Mouse (Mus musculus): ENCODE data around the gene Serpinb3c. TPM values are rescaled to one million over a fixed set of nuclear protein-coding genes. Genes with fewer than 3 reads are reported as not detected.
"Not testable (repeated sequence)": the region's sequence is repeated elsewhere in the genome, so short reads cannot be mapped to it uniquely, and the experiment has no call there.

Gene Serpinb3c
- not detected in 2 replicates for polyA plus RNA-seq (2015; fragmentation: Nextera tagmentation; extraction: Ambion mirVana)

GRCm38 (mm10) chr1:107278261-107278660 is at the start of gene Serpinb3c, which contains the start of gene Serpinb3b:
TSS of gene Serpinb3c (minus strand) at chr1:107278371.
TSS of gene Serpinb3b (minus strand) at chr1:107278361.
- not testable (repeated sequence) for H3K4me2 ChIP-seq; H3K27me3 ChIP-seq; H3K27ac ChIP-seq; H3K4me3 ChIP-seq; H3K36me3 ChIP-seq; H3K9ac ChIP-seq; H3K9me3 ChIP-seq; ATAC-seq (ENCODE audit: low FRiP score); H3K4me1 ChIP-seq (replicated peaks)

DNA sequence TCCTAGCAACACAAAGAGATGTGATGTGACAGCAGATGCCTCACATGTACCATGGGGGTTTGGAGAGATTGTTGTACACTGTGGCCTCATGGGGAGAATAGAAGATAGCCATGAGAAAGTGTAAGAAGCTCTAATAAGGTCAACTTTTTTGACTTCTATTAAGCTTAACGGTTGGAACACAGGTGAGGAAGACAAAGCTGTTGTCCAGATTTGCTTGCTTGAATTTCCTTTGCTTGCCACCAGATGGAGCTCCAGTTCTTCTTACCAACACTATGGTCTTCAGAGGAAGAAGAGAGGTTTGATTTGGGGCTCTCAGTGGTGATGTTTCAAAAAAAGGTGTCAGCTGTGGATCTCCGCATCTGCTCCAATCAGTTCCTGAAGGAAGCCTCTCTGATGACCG is 35.0 kb downstream of the Serpinb3c start:
- not testable (repeated sequence) for H3K9me3 ChIP-seq; H3K27me3 ChIP-seq; H3K36me3 ChIP-seq; H3K27ac ChIP-seq; H3K9ac ChIP-seq; H3K4me3 ChIP-seq; H3K4me1 ChIP-seq (replicated peaks); H3K4me2 ChIP-seq
- WGBS, result 51% methylated on average over 3 of the region's 3 CpGs
- 0 out of 2 replicates have a peak, but pooled peaks have one; percentile 54 for ATAC-seq (ENCODE audit: low FRiP score)

Other genes starting within 250 kb of the Serpinb3c start
- not detected in 2 replicates for gene Serpinb3a, start 226.1 kb downstream of the Serpinb3c start, polyA plus RNA-seq (2015; fragmentation: Nextera tagmentation; extraction: Ambion mirVana)
- not detected in 2 replicates for gene Serpinb3d, start 194.9 kb downstream of the Serpinb3c start, polyA plus RNA-seq (2015; fragmentation: Nextera tagmentation; extraction: Ambion mirVana)
- gene Serpinb3b, start within 50 bp of the Serpinb3c start, polyA plus RNA-seq (2015; fragmentation: Nextera tagmentation; extraction: Ambion mirVana), result not detected in 2 replicates
- not detected in 2 replicates for gene Serpinb11, start 82.8 kb upstream of the Serpinb3c start, polyA plus RNA-seq (2015; fragmentation: Nextera tagmentation; extraction: Ambion mirVana)
- gene Serpinb7, start 121.3 kb upstream of the Serpinb3c start, polyA plus RNA-seq (2015; fragmentation: Nextera tagmentation; extraction: Ambion mirVana), result not detected in 2 replicates
- gene Serpinb2, start 233.1 kb upstream of the Serpinb3c start, polyA plus RNA-seq (2015; fragmentation: Nextera tagmentation; extraction: Ambion mirVana), result 0.22 TPM in 2 replicates

Data from hindbrain, embryonic 13.5 days (tissue).